Mouse (Mus musculus): ENCODE data around the gene Klk14. TPM values are rescaled to one million over a fixed set of nuclear protein-coding genes. Genes with fewer than 3 reads are reported as not detected.
"Not testable (repeated sequence)": the region's sequence is repeated elsewhere in the genome, so short reads cannot be mapped to it uniquely, and the experiment has no call there.

The Klk14 gene
- total and polyA plus RNA-seq, 2 experiments from 2014 or later = not detected

DNA sequence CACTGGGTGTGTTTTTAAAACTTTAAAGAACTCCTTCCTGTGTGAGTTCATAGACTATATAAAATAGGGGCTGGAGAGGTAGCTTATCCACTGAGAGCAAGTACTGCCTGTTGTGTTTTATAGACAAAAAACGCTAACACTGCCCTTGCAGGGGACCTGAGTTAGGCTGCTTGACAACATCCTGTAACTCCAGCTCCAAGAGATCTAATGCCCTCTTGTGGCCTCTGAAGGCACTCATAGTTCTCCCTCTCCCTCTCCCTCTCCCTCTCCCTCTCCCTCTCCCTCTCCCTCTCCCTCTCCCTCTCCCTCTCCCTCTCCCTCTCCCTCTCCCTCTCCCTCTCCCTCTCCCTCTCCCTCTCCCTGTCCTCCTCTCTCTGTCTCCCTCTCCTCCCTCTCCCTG is 7.7 kb upstream of the Klk14 start:
- ATAC-seq (ENCODE audit: insufficient read depth, low read depth); H3K9ac ChIP-seq (replicated peaks; ENCODE audit: low read depth, low read length); H3K27me3 ChIP-seq (ENCODE audit: control insufficient read depth, insufficient read depth, low read length); H3K4me3 ChIP-seq (ENCODE audit: low read depth, low read length); H3K27ac ChIP-seq (ENCODE audit: low read depth); H3K4me1 ChIP-seq (ENCODE audit: control insufficient read depth, insufficient read depth); H3K4me2 ChIP-seq (ENCODE audit: low read depth, low read length); H3K9me3 ChIP-seq (replicated peaks; ENCODE audit: control insufficient read depth, low read length); DNase-seq (ENCODE audit: low spot score): not testable (repeated sequence)
- peaks cover 10% of the 10 kb centered on the region for H3K36me3 ChIP-seq (replicated peaks; ENCODE audit: control insufficient read depth, insufficient read depth, low read length)
- 21% methylated on average over 1 of the region's 1 CpGs for WGBS
- peak; percentile 33 for TF ChIP-seq CTCF (IDR thresholded peaks at IDR 0.05; ENCODE audit: low read depth)

DNA sequence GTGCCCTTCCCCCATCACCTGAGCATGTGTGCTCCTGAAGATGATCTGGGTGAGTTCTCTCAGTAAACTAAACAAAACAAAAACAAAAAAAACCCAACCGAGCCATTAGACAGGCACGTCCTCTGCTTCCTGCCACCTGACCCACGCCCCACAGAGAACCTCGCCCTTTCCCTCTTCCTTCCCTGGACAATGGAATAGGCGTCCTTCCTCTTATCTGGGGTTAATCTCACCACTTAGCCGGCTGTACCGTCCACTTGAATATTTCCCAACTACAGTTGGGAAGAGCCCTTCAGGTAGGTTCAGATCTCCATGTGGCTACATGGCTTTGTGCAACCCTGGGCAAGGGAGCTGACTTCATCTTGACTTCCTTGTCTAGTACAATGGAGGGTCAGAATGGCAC is 5.1 kb upstream of the Klk14 start:
- 44% methylated on average over 7 of the region's 7 CpGs for WGBS
- Histone ChIP-seq H3K27ac (ENCODE audit: low read depth) (no peak overlapping the region), H3K9ac (replicated peaks; ENCODE audit: low read depth, low read length) (no peak overlapping the region), H3K4me1 (ENCODE audit: control insufficient read depth, insufficient read depth) (no peaks in the 10 kb centered on the region), H3K27me3 (ENCODE audit: control insufficient read depth, insufficient read depth, low read length) (no peaks in the 10 kb centered on the region), H3K4me2 (ENCODE audit: low read depth, low read length) (no peak overlapping the region), H3K36me3 (replicated peaks; ENCODE audit: control insufficient read depth, insufficient read depth, low read length) (no peaks in the 10 kb centered on the region), H3K9me3 (replicated peaks; ENCODE audit: control insufficient read depth, low read length) (no peaks in the 10 kb centered on the region), H3K4me3 (ENCODE audit: low read depth, low read length) (no peak overlapping the region)
- DNase-seq (ENCODE audit: low spot score) = no peak
- peak; percentile 27; the same call in 1 of the 2 replicates for ATAC-seq (ENCODE audit: insufficient read depth, low read depth)
- no peak for TF ChIP-seq CTCF (IDR thresholded peaks at IDR 0.05; ENCODE audit: low read depth)
- no peak for TF ChIP-seq EP300 (IDR thresholded peaks at IDR 0.05; ENCODE audit: low read depth)

DNA sequence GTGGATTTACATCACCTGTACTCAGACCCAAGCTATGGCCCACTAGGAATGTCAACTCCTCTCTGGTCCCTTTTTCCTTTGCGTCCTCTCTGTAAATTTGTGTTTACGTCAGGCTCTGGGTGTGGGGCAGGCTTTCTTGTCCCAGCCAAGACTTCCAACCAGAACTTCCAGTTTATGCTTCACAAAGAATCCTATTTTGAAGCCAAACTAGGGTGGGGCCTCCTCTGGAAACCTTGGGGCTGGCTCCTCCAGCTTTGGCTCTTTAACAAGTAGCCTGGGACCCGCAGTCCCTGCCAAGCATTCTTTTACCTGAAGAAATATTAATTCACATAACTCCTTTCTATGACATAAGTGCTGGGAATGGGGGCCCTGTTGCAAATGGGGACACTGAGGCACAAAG is 19.8 kb downstream of the Klk14 start:
- H3K9me3 ChIP-seq (replicated peaks; ENCODE audit: control insufficient read depth, low read length) = no peaks in the 10 kb centered on the region
- ATAC-seq (ENCODE audit: insufficient read depth, low read depth) (no peak), DNase-seq (ENCODE audit: low spot score) (no peak)
- no peaks in the 10 kb centered on the region for H3K36me3 ChIP-seq (replicated peaks; ENCODE audit: control insufficient read depth, insufficient read depth, low read length)
- TF ChIP-seq CTCF (IDR thresholded peaks at IDR 0.05; ENCODE audit: low read depth) = no peak
- TF ChIP-seq EP300 (IDR thresholded peaks at IDR 0.05; ENCODE audit: low read depth) = no peak
- H3K4me3 ChIP-seq (ENCODE audit: low read depth, low read length) = no peak overlapping the region
- H3K9ac ChIP-seq (replicated peaks; ENCODE audit: low read depth, low read length) = no peak overlapping the region
- no peaks in the 10 kb centered on the region for H3K4me1 ChIP-seq (ENCODE audit: control insufficient read depth, insufficient read depth)
- 66% methylated on average over 3 of the region's 3 CpGs for WGBS
- H3K27ac ChIP-seq (ENCODE audit: low read depth) = no peak overlapping the region
- H3K4me2 ChIP-seq (ENCODE audit: low read depth, low read length) = no peak overlapping the region
- H3K27me3 ChIP-seq (ENCODE audit: control insufficient read depth, insufficient read depth, low read length) = 0 out of 2 replicates have a peak, but pooled peaks cover 5% of the 10 kb centered on the region

DNA sequence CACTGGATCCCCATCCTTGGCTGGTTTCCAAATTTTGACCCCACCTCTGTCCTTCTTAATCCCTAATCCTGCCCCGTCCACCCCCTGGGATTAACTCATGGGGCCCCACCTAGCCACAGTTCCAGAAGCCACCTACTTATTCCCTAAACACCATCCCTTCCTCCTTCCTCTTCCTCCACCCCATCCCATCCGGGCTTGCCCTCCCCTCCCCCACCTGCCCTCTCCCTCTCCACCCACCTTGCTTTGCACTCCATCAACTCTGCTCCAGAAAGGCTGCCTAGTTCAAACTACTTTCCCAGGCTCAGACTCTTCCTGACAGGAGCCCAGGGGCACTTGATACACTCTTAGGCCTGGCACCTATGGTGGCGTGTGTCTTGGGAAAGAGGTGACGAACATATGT is 22.0 kb downstream of the Klk14 start, which contains the start of gene Klk13:
TSS of gene Klk13 (plus strand) at position 301 of the 400 bp plus-strand sequence.
- Histone ChIP-seq H3K27ac (ENCODE audit: low read depth) (no peak within 1 kb of the TSS), H3K36me3 (replicated peaks; ENCODE audit: control insufficient read depth, insufficient read depth, low read length) (no peaks in the 10 kb centered on the region), H3K4me3 (ENCODE audit: low read depth, low read length) (no peak within 1 kb of the TSS), H3K27me3 (ENCODE audit: control insufficient read depth, insufficient read depth, low read length) (0 out of 2 replicates have a peak, but pooled peaks cover 5% of the 10 kb centered on the region), H3K4me1 (ENCODE audit: control insufficient read depth, insufficient read depth) (no peaks in the 10 kb centered on the region), H3K4me2 (ENCODE audit: low read depth, low read length) (no peak within 1 kb of the TSS), H3K9me3 (replicated peaks; ENCODE audit: control insufficient read depth, low read length) (no peaks in the 10 kb centered on the region), H3K9ac (replicated peaks; ENCODE audit: low read depth, low read length) (no peak within 1 kb of the TSS)
- DNase-seq (ENCODE audit: low spot score) (no peak), ATAC-seq (ENCODE audit: insufficient read depth, low read depth) (no peak)
- 47% methylated on average over 4 of the region's 4 CpGs for WGBS
- TF ChIP-seq EP300 (IDR thresholded peaks at IDR 0.05; ENCODE audit: low read depth) = no peak
- no peak for TF ChIP-seq CTCF (IDR thresholded peaks at IDR 0.05; ENCODE audit: low read depth)

DNA sequence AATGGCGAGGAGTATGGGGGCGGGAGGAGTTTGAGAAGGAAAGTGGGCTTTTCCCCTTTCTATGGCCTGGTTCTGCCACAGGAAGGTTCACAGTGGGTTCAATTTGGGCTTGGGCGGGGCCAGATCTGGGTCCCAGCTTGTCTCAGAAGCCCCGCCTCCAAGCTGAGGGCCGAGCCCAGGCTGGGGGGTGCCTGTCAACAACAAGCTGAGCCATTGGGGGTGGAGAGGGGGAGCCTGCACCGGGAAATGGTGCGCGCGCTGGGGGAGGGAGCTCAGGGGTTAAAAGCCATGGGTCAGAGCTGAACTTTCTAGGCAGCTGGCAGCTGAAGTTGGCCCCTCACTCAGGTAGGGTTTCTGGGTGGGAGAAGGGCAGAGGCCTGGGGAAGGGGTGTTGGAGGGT is 22.7 kb downstream of the Klk14 start:
- H3K4me1 ChIP-seq (ENCODE audit: control insufficient read depth, insufficient read depth) = no peaks in the 10 kb centered on the region
- TF ChIP-seq EP300 (IDR thresholded peaks at IDR 0.05; ENCODE audit: low read depth) = no peak
- TF ChIP-seq CTCF (IDR thresholded peaks at IDR 0.05; ENCODE audit: low read depth) = no peak
- no peak overlapping the region for H3K4me2 ChIP-seq (ENCODE audit: low read depth, low read length)
- H3K36me3 ChIP-seq (replicated peaks; ENCODE audit: control insufficient read depth, insufficient read depth, low read length) = no peaks in the 10 kb centered on the region
- 7% methylated on average over 9 of the region's 9 CpGs for WGBS
- H3K27ac ChIP-seq (ENCODE audit: low read depth) = no peak overlapping the region
- no peak overlapping the region for H3K4me3 ChIP-seq (ENCODE audit: low read depth, low read length)
- ATAC-seq (ENCODE audit: insufficient read depth, low read depth) = no peak
- H3K9me3 ChIP-seq (replicated peaks; ENCODE audit: control insufficient read depth, low read length) = no peaks in the 10 kb centered on the region
- DNase-seq (ENCODE audit: low spot score) = no peak
- 0 out of 2 replicates have a peak, but pooled peaks cover 5% of the 10 kb centered on the region for H3K27me3 ChIP-seq (ENCODE audit: control insufficient read depth, insufficient read depth, low read length)
- no peak overlapping the region for H3K9ac ChIP-seq (replicated peaks; ENCODE audit: low read depth, low read length)

DNA sequence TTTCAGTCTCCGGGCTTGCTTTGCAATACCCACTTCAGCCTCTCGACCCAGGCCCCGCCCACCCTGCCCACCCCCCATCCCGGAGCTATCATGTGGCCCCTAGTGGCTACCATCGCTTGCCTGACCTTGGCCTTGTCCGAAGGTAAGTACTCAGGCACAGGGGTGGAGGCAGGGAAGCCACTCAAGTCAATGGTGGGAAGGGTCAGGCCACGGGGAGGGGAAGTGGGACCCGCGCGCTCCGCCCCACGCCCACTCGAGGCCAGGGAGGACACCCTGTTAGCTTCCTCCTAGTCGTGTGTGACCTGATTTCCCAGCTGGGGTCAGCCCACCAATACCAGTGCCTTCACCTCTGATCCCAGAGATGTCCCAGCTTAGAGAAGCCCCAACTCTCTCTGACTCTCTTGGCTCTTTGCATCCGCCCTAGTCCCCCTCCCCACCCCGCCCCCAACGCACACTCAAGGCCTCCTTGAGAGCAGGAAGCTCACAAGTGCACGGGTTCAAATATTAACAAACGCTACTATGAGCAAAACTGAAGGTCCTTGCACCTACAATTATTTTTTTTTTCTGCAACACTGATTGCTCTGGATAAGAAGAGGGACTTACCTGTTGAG is 23.6 kb downstream of the Klk14 start:
- Histone ChIP-seq H3K9ac (replicated peaks; ENCODE audit: low read depth, low read length) (no peak overlapping the region), H3K36me3 (replicated peaks; ENCODE audit: control insufficient read depth, insufficient read depth, low read length) (no peaks in the 10 kb centered on the region), H3K27ac (ENCODE audit: low read depth) (no peak overlapping the region), H3K4me2 (ENCODE audit: low read depth, low read length) (no peak overlapping the region), H3K4me3 (ENCODE audit: low read depth, low read length) (no peak overlapping the region), H3K27me3 (ENCODE audit: control insufficient read depth, insufficient read depth, low read length) (0 out of 2 replicates have a peak, but pooled peaks cover 5% of the 10 kb centered on the region), H3K4me1 (ENCODE audit: control insufficient read depth, insufficient read depth) (no peaks in the 10 kb centered on the region), H3K9me3 (replicated peaks; ENCODE audit: control insufficient read depth, low read length) (no peaks in the 10 kb centered on the region)
- 5% methylated on average over 19 of the region's 19 CpGs for whole genome bisulfite sequencing
- no peak for TF ChIP-seq CTCF (IDR thresholded peaks at IDR 0.05; ENCODE audit: low read depth)
- no peak for TF ChIP-seq EP300 (IDR thresholded peaks at IDR 0.05; ENCODE audit: low read depth)
- no peak for DNase-seq (ENCODE audit: low spot score)
- ATAC-seq (ENCODE audit: insufficient read depth, low read depth) = no peak

Other genes with a start within 250 kb of the Klk14 start
- not detected in 2 replicates for gene Cldnd2, start 249.6 kb upstream of the Klk14 start, total RNA-seq (2014; rRNA removed; ENCODE audit: low replicate concordance)
- gene Cldnd2, start 249.6 kb upstream of the Klk14 start, polyA plus RNA-seq (2015; fragmentation: Nextera tagmentation; extraction: Ambion mirVana) = not detected in 2 replicates
- 396 and 434 TPM in 2 replicates for gene Etfb, start 246.3 kb upstream of the Klk14 start, total RNA-seq (2014; rRNA removed; ENCODE audit: low replicate concordance)
- gene Etfb, start 246.3 kb upstream of the Klk14 start, polyA plus RNA-seq (2015; fragmentation: Nextera tagmentation; extraction: Ambion mirVana) = 1,315 and 1,437 TPM in 2 replicates
- not detected in 2 replicates for gene Gm45233, start 246.3 kb upstream of the Klk14 start, total RNA-seq (2014; rRNA removed; ENCODE audit: low replicate concordance)
- 0.52 and 0.60 TPM in 2 replicates for gene Gm45233, start 246.3 kb upstream of the Klk14 start, polyA plus RNA-seq (2015; fragmentation: Nextera tagmentation; extraction: Ambion mirVana)
- gene Vsig10l, start 227.3 kb upstream of the Klk14 start, total RNA-seq (2014; rRNA removed; ENCODE audit: low replicate concordance) = 3.9 and 17.7 TPM in 2 replicates
- 2.9 and 3.1 TPM in 2 replicates for gene Vsig10l, start 227.3 kb upstream of the Klk14 start, polyA plus RNA-seq (2015; fragmentation: Nextera tagmentation; extraction: Ambion mirVana)
- gene Iglon5, start 200.3 kb upstream of the Klk14 start, total RNA-seq (2014; rRNA removed; ENCODE audit: low replicate concordance) = 0.08 TPM in 1 of 2 replicates, not detected in the other
- gene Iglon5, start 200.3 kb upstream of the Klk14 start, polyA plus RNA-seq (2015; fragmentation: Nextera tagmentation; extraction: Ambion mirVana) = not detected in 2 replicates
- not detected in 2 replicates for gene 4931406B18Rik, start 184.5 kb upstream of the Klk14 start, total RNA-seq (2014; rRNA removed; ENCODE audit: low replicate concordance)
- not detected in 2 replicates for gene 4931406B18Rik, start 184.5 kb upstream of the Klk14 start, polyA plus RNA-seq (2015; fragmentation: Nextera tagmentation; extraction: Ambion mirVana)
- gene Cd33, start 146.0 kb upstream of the Klk14 start, total RNA-seq (2014; rRNA removed; ENCODE audit: low replicate concordance) = 0.15 and 2.3 TPM in 2 replicates
- 0.37 and 1.4 TPM in 2 replicates for gene Cd33, start 146.0 kb upstream of the Klk14 start, polyA plus RNA-seq (2015; fragmentation: Nextera tagmentation; extraction: Ambion mirVana)
- 0.19 and 0.80 TPM in 2 replicates for gene Zfp658, start 128.2 kb upstream of the Klk14 start, total RNA-seq (2014; rRNA removed; ENCODE audit: low replicate concordance)
- 0.57 and 0.80 TPM in 2 replicates for gene Zfp658, start 128.2 kb upstream of the Klk14 start, polyA plus RNA-seq (2015; fragmentation: Nextera tagmentation; extraction: Ambion mirVana)
- gene Zfp719, start 110.8 kb upstream of the Klk14 start, total RNA-seq (2014; rRNA removed; ENCODE audit: low replicate concordance) = 3.6 and 7.9 TPM in 2 replicates
- gene Zfp719, start 110.8 kb upstream of the Klk14 start, polyA plus RNA-seq (2015; fragmentation: Nextera tagmentation; extraction: Ambion mirVana) = 3.6 and 4.0 TPM in 2 replicates
- gene Zfp819, start 83.2 kb upstream of the Klk14 start, total RNA-seq (2014; rRNA removed; ENCODE audit: low replicate concordance) = not detected in 2 replicates
- gene Zfp819, start 83.2 kb upstream of the Klk14 start, polyA plus RNA-seq (2015; fragmentation: Nextera tagmentation; extraction: Ambion mirVana) = not detected in 2 replicates
- gene Ceacam18, start 55.7 kb upstream of the Klk14 start, total RNA-seq (2014; rRNA removed; ENCODE audit: low replicate concordance) = not detected in 2 replicates
- gene Ceacam18, start 55.7 kb upstream of the Klk14 start, polyA plus RNA-seq (2015; fragmentation: Nextera tagmentation; extraction: Ambion mirVana) = not detected in 2 replicates
- not detected in 2 replicates for gene Siglece, start 30.3 kb upstream of the Klk14 start, total RNA-seq (2014; rRNA removed; ENCODE audit: low replicate concordance)
- gene Siglece, start 30.3 kb upstream of the Klk14 start, polyA plus RNA-seq (2015; fragmentation: Nextera tagmentation; extraction: Ambion mirVana) = 0.41 and 0.56 TPM in 2 replicates
- gene Ctu1, start 18.4 kb upstream of the Klk14 start, total RNA-seq (2014; rRNA removed; ENCODE audit: low replicate concordance) = 6.3 and 7.9 TPM in 2 replicates
- 3.6 and 3.9 TPM in 2 replicates for gene Ctu1, start 18.4 kb upstream of the Klk14 start, polyA plus RNA-seq (2015; fragmentation: Nextera tagmentation; extraction: Ambion mirVana)
- not detected in 2 replicates for gene Klk13, start 22.1 kb downstream of the Klk14 start, total RNA-seq (2014; rRNA removed; ENCODE audit: low replicate concordance)
- not detected in 2 replicates for gene Klk13, start 22.1 kb downstream of the Klk14 start, polyA plus RNA-seq (2015; fragmentation: Nextera tagmentation; extraction: Ambion mirVana)
- gene Klk12, start 78.5 kb downstream of the Klk14 start, total RNA-seq (2014; rRNA removed; ENCODE audit: low replicate concordance) = not detected in 2 replicates
- gene Klk12, start 78.5 kb downstream of the Klk14 start, polyA plus RNA-seq (2015; fragmentation: Nextera tagmentation; extraction: Ambion mirVana) = not detected in 2 replicates
- not detected in 2 replicates for gene Klk11, start 84.2 kb downstream of the Klk14 start, total RNA-seq (2014; rRNA removed; ENCODE audit: low replicate concordance)
- gene Klk11, start 84.2 kb downstream of the Klk14 start, polyA plus RNA-seq (2015; fragmentation: Nextera tagmentation; extraction: Ambion mirVana) = 0.15 TPM in 1 of 2 replicates, not detected in the other
- 0.31 TPM in 1 of 2 replicates, not detected in the other for gene Klk10, start 90.6 kb downstream of the Klk14 start, total RNA-seq (2014; rRNA removed; ENCODE audit: low replicate concordance)
- gene Klk10, start 90.6 kb downstream of the Klk14 start, polyA plus RNA-seq (2015; fragmentation: Nextera tagmentation; extraction: Ambion mirVana) = 0.27 and 0.52 TPM in 2 replicates
- not detected in 2 replicates for gene Klk9, start 101.5 kb downstream of the Klk14 start, total RNA-seq (2014; rRNA removed; ENCODE audit: low replicate concordance)
- 0.08 TPM in 1 of 2 replicates, not detected in the other for gene Klk9, start 101.5 kb downstream of the Klk14 start, polyA plus RNA-seq (2015; fragmentation: Nextera tagmentation; extraction: Ambion mirVana)
- 9.3 and 40.6 TPM in 2 replicates for gene Klk8, start 107.2 kb downstream of the Klk14 start, total RNA-seq (2014; rRNA removed; ENCODE audit: low replicate concordance)
- gene Klk8, start 107.2 kb downstream of the Klk14 start, polyA plus RNA-seq (2015; fragmentation: Nextera tagmentation; extraction: Ambion mirVana) = 16.4 and 17.0 TPM in 2 replicates
- not detected in 2 replicates for gene Klk7, start 120.9 kb downstream of the Klk14 start, total RNA-seq (2014; rRNA removed; ENCODE audit: low replicate concordance)
- gene Klk7, start 120.9 kb downstream of the Klk14 start, polyA plus RNA-seq (2015; fragmentation: Nextera tagmentation; extraction: Ambion mirVana) = 0.05 TPM in 1 of 2 replicates, not detected in the other
- gene Klk6, start 134.1 kb downstream of the Klk14 start, total RNA-seq (2014; rRNA removed; ENCODE audit: low replicate concordance) = not detected in 2 replicates
- gene Klk6, start 134.1 kb downstream of the Klk14 start, polyA plus RNA-seq (2015; fragmentation: Nextera tagmentation; extraction: Ambion mirVana) = not detected in 2 replicates
- not detected in 2 replicates for gene Klk5, start 151.6 kb downstream of the Klk14 start, total RNA-seq (2014; rRNA removed; ENCODE audit: low replicate concordance)
- not detected in 2 replicates for gene Klk5, start 151.6 kb downstream of the Klk14 start, polyA plus RNA-seq (2015; fragmentation: Nextera tagmentation; extraction: Ambion mirVana)
- not detected in 2 replicates for gene Klk4, start 190.7 kb downstream of the Klk14 start, total RNA-seq (2014; rRNA removed; ENCODE audit: low replicate concordance)
- not detected in 2 replicates for gene Klk4, start 190.7 kb downstream of the Klk14 start, polyA plus RNA-seq (2015; fragmentation: Nextera tagmentation; extraction: Ambion mirVana)
- gene Klk15, start 243.3 kb downstream of the Klk14 start, total RNA-seq (2014; rRNA removed; ENCODE audit: low replicate concordance) = not detected in 2 replicates
- not detected in 2 replicates for gene Klk15, start 243.3 kb downstream of the Klk14 start, polyA plus RNA-seq (2015; fragmentation: Nextera tagmentation; extraction: Ambion mirVana)

Data from heart, postnatal 0 days (tissue).